7 mouse cellular contexts compared by ENCODE assay signal in the genomic region with DNA sequence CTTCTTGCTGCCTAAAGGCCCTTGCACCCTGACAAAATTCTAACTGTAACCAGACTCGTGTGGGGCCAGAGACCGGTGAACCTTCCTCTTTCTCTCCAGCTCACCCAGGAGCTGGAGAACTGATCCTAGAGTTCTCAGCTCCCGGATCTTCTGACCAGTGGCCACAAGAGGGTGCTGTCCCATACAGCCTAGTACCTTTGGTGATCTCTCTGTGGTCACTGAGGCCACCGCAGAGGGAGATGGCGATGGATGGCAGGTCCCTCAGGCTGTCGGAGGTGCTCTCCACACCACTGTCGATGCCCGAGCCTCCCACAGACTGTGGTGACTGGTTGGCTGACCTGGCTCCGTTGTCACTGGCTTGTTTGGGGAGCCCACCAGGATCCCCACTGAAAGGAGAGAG. TPM values are rescaled to one million over a fixed set of nuclear protein-coding genes. Genes with fewer than 3 reads are reported as not detected.
DNase-seq lines count a peak whose midpoint lies in the region; ATAC-seq and TF ChIP-seq lines count a peak whose summit lies in the region.

No protein-coding gene starts in this region.

- H3K9ac ChIP-seq in intestine, embryonic 16.5 days (ENCODE audit: low read depth, low read length): no peak overlapping the region
- H3K9ac ChIP-seq in intestine, embryonic 15.5 days: no peak overlapping the region
- H3K9ac ChIP-seq in forebrain, postnatal 0 days: no peak overlapping the region
- no peak overlapping the region for H3K9ac ChIP-seq in liver, postnatal 0 days (replicated peaks)

- no peaks in the 10 kb centered on the region for H3K27me3 ChIP-seq in intestine, embryonic 16.5 days (replicated peaks; ENCODE audit: control insufficient read depth, insufficient read depth, low read length)
- H3K27me3 ChIP-seq in intestine, embryonic 15.5 days (replicated peaks): no peaks in the 10 kb centered on the region
- no peaks in the 10 kb centered on the region for H3K27me3 ChIP-seq in E14TG2a.4 (ENCODE audit: insufficient read depth, low read length)
- no peaks in the 10 kb centered on the region for H3K27me3 ChIP-seq in forebrain, postnatal 0 days (ENCODE audit: insufficient read depth, low read length)
- H3K27me3 ChIP-seq in liver, postnatal 0 days (ENCODE audit: insufficient read depth, low read length): no peaks in the 10 kb centered on the region

- 0 out of 2 replicates have a peak, but pooled peaks have one; percentile 9 for ATAC-seq in intestine, embryonic 16.5 days
- no peak; the same call in 1 of the 2 replicates for ATAC-seq in intestine, embryonic 15.5 days
- ATAC-seq in forebrain, postnatal 0 days: peak; percentile 25; the same call in 1 of the 2 replicates
- ATAC-seq in liver, postnatal 0 days: no peak

- no peak overlapping the region for H3K4me3 ChIP-seq in intestine, embryonic 16.5 days (ENCODE audit: low read length)
- no peak overlapping the region for H3K4me3 ChIP-seq in intestine, embryonic 15.5 days (replicated peaks)
- H3K4me3 ChIP-seq in E14TG2a.4 (replicated peaks; ENCODE audit: low read length): no peak overlapping the region
- H3K4me3 ChIP-seq in forebrain, postnatal 0 days (ENCODE audit: low read depth, low read length): no peak overlapping the region
- no peak overlapping the region for H3K4me3 ChIP-seq in liver, postnatal 0 days (ENCODE audit: low read depth, low read length)

- DNase-seq in ZHBTc4 (ENCODE audit: low read depth, low spot score): peak; percentile 44
- DNase-seq in forebrain, postnatal 0 days: peak; percentile 40
- peak; percentile 52 for DNase-seq in liver, postnatal 0 days
- DNase-seq in testis, postnatal 14 days (ENCODE audit: low spot score): peak; percentile 21

- no peak overlapping the region for H3K27ac ChIP-seq in intestine, embryonic 16.5 days (ENCODE audit: low read length)
- H3K27ac ChIP-seq in intestine, embryonic 15.5 days: no peak overlapping the region
- no peak overlapping the region for H3K27ac ChIP-seq in forebrain, postnatal 0 days (ENCODE audit: low read depth, low read length)
- H3K27ac ChIP-seq in liver, postnatal 0 days (ENCODE audit: low read depth): no peak overlapping the region

- TF ChIP-seq EP300 in liver, postnatal 0 days (IDR thresholded peaks at IDR 0.05; ENCODE audit: low read depth): no peak

- 64% methylated on average over 9 of the region's 9 CpGs for WGBS in intestine, embryonic 16.5 days
- WGBS in intestine, embryonic 15.5 days: 72% methylated on average over 9 of the region's 9 CpGs
- 63% methylated on average over 9 of the region's 9 CpGs for WGBS in forebrain, postnatal 0 days
- 66% methylated on average over 9 of the region's 9 CpGs for WGBS in liver, postnatal 0 days (ENCODE audit: insufficient replicate concordance)

- TF ChIP-seq CTCF in E14TG2a.4 (conservative IDR thresholded peaks at IDR 0.05; ENCODE audit: low read length): peak; percentile 40
- TF ChIP-seq CTCF in forebrain, postnatal 0 days (IDR thresholded peaks at IDR 0.05; ENCODE audit: low read depth): peak; percentile 71
- TF ChIP-seq CTCF in liver, postnatal 0 days (IDR thresholded peaks at IDR 0.05; ENCODE audit: low read depth): peak; percentile 74

- 0 out of 2 replicates have a peak, but pooled peaks cover 3% of the 10 kb centered on the region for H3K36me3 ChIP-seq in intestine, embryonic 16.5 days (ENCODE audit: control insufficient read depth, insufficient read depth, low read length)
- peaks cover 15% of the 10 kb centered on the region; the same call in 1 of the 2 replicates for H3K36me3 ChIP-seq in intestine, embryonic 15.5 days
- peaks cover 91% of the 10 kb centered on the region for H3K36me3 ChIP-seq in E14TG2a.4 (ENCODE audit: insufficient read depth, low read length)
- H3K36me3 ChIP-seq in forebrain, postnatal 0 days (ENCODE audit: insufficient read depth): peaks cover 71% of the 10 kb centered on the region
- H3K36me3 ChIP-seq in liver, postnatal 0 days (replicated peaks; ENCODE audit: insufficient read depth, low read length): peaks cover 83% of the 10 kb centered on the region

- H3K9me3 ChIP-seq in intestine, embryonic 16.5 days (ENCODE audit: control insufficient read depth, low read length): no peaks in the 10 kb centered on the region
- no peaks in the 10 kb centered on the region for H3K9me3 ChIP-seq in intestine, embryonic 15.5 days
- H3K9me3 ChIP-seq in E14TG2a.4 (ENCODE audit: low read length): no peaks in the 10 kb centered on the region
- no peaks in the 10 kb centered on the region for H3K9me3 ChIP-seq in forebrain, postnatal 0 days (ENCODE audit: low read length)
- no peaks in the 10 kb centered on the region for H3K9me3 ChIP-seq in liver, postnatal 0 days (ENCODE audit: low read length)

- H3K4me2 ChIP-seq in intestine, embryonic 16.5 days (ENCODE audit: low read depth, low read length): no peak overlapping the region
- H3K4me2 ChIP-seq in intestine, embryonic 15.5 days (replicated peaks): no peak overlapping the region
- no peak overlapping the region for H3K4me2 ChIP-seq in forebrain, postnatal 0 days (ENCODE audit: low read depth)
- no peak overlapping the region for H3K4me2 ChIP-seq in liver, postnatal 0 days (ENCODE audit: low read depth, low read length)

- no peaks in the 10 kb centered on the region for H3K4me1 ChIP-seq in intestine, embryonic 16.5 days (ENCODE audit: control insufficient read depth, insufficient read depth, low read length)
- no peaks in the 10 kb centered on the region for H3K4me1 ChIP-seq in intestine, embryonic 15.5 days (replicated peaks)
- H3K4me1 ChIP-seq in E14TG2a.4 (replicated peaks; ENCODE audit: low read depth, low read length): peaks cover 27% of the 10 kb centered on the region
- H3K4me1 ChIP-seq in forebrain, postnatal 0 days (ENCODE audit: insufficient read depth): no peaks in the 10 kb centered on the region
- H3K4me1 ChIP-seq in liver, postnatal 0 days (ENCODE audit: insufficient read depth): no peaks in the 10 kb centered on the region

RNA-seq across cellular contexts. Expression of a gene that starts 47.3 kb away (rescaled TPM):
- 8.5 and 9.6 TPM in 2 replicates for polyA plus RNA-seq in intestine, embryonic 16.5 days (2015; fragmentation: Nextera tagmentation; extraction: Ambion mirVana)
- 7.2 and 8.6 TPM in 2 replicates for polyA plus RNA-seq in intestine, embryonic 15.5 days (2015; fragmentation: Nextera tagmentation; extraction: Ambion mirVana)
- total RNA-seq in forebrain, postnatal 0 days (2014; rRNA removed): 14.5 and 15.4 TPM in 2 replicates
- 5.5 and 8.4 TPM in 2 replicates for polyA plus RNA-seq in forebrain, postnatal 0 days (2015; fragmentation: Nextera tagmentation; extraction: Ambion mirVana)
- 4.6 and 14.3 TPM in 2 replicates for polyA plus RNA-seq in liver, postnatal 0 days (2015; fragmentation: Nextera tagmentation; extraction: Ambion mirVana)

Comparison
In these comparisons a context has a peak if more than half of its experiments do, and no peak if none do; other contexts are left out.
1. ATAC-seq: peak in intestine, embryonic 16.5 days (single experiment) and forebrain, postnatal 0 days (single experiment); none in intestine, embryonic 15.5 days (single experiment) and liver, postnatal 0 days (single experiment).
2. Peak in every context shown above with its lines, with median percentiles within 50 percentile points of each other: CTCF ChIP-seq and DNase-seq.